Mouse (Mus musculus) gastrocnemius, postnatal 36 days (tissue): ENCODE measurements around the gene Mgat5b. TPM values are rescaled to one million over a fixed set of nuclear protein-coding genes. Genes with fewer than 3 reads are reported as not detected.

ENCODE experiments used
- DNase-seq, 2 experiments: peaks; one replicate each; pipeline ENCODE4 v3.0.0; 2022
- intact Hi-C: fragments of 180-260 bp; cut with DNase I; formaldehyde crosslinking; loops from one replicate; pipeline ENCODE4 v1.15.1; 2025
- total RNA-seq, 2 experiments: library from RNA; stranded (reverse); gene quantifications; 2 replicates each; pipeline ENCODE4 v1.2.3; 2021

The Mgat5b gene
- total RNA-seq, 2 experiments from 2014 or later: not detected

DNA sequence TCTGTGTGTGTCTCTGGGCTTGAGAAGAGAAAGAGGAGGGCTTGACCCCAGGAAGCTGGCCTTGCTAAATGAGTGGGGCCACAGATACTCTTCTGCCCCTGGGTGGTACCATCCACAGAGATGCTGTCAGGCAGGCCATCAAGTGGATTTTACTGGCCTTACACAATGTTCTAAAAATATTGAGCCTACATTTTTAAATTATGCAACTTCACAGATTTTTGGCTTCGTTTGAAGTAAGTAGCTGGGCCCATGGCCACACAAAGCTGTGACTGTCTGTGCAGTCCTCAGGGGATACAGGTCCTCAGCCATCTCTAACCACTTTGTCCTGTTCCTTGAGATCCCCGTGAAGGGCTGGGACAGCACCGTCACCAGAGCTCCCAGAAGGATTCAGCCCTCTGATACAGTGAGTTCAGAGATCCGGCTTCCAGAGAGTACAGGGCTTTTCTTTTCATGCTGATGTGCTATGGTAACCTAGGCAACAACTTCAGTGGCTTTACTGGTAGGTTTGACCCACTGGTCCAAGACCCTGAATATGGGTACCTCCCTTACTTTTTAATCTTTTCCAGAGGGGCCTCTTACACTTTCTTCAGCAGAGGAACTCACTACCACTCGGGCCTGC is 4.3 kb upstream of the Mgat5b start:
- intact Hi-C loops: no loop called here
- no peak for DNase-seq

DNA sequence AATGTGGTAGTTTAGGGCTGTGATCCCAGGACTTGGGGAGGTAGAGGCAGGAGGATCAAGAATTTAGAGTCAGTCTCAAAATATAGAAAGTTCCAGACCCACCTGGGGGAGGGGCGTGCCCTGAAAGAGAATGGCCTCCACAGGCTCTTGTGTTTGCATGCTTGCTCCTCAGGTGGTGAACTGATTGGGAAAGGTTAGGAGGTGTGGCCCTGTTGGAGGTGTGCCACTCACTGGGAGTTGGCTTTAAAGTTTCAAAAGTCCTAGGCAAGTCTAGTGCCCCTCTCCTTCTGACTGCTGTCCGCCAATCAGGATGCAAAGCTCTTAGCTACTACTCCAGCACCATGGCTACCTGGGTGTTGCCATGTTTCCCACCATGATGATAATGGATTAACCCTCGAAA is 3.4 kb upstream of the Mgat5b start:
- DNase-seq: no peak
- intact Hi-C loops: no loop called here

DNA sequence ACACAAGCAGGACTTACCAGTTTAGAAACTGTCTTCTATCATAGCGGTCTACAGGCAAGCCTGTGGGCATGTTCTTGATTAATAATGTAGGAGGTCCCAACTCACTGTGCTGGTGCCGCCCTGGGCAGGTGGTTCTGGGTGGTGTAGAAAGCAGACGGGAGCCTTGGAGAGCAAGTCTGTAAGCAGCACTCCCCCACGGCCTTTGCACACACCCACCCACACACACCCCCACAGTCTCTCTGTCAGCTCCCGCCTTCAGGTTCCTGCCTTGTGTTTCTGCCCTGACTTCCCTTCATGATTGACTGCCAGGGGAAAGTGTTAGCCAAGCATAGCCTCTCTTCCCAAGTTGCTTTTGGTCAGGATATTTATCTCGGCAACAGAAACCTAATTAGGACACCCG is 1.3 kb upstream of the Mgat5b start:
- intact Hi-C loops: no loop called here
- no peak for DNase-seq

DNA sequence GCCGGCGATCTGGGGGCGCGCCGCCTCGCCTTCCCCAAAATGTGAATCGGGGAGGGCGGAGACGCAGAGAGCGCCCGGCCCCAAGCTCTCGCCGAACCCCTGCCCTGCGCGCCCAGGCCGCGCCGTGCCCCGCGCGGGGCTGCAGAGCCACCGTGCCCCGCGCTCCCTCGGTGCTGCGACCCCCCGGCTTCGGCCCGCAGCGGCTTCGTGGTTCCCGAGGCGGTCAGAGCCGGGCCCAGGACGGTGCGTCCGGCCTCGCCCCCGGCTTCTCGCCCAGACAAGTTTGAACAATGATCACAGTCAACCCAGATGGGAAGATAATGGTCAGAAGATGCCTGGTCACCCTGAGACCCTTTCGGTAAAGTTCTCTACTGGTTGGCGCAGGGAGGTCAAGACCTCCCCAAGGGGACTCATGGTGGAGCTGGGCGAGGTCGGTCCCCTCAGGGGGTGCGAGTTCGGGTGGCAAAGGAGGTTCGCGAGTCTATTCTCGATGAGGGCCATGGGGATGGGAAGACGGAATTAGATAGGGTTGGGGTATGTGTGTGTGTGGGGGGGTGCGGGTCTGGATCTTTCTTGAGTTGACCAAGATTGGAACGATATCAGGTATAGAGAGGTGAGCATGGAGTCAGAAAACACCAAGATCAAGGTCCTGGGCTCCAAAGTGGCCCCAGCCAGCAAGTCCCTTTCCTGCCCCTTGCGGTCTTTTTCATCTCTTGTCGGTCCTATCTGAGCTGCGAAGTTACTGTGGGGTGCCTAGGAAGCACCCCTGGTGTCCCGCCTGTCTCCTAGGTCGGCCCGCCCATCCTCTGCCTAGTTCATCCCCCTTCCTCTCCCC is 740 bp downstream of the Mgat5b start:
- DNase-seq: no peak
- intact Hi-C loops: loop anchor here (2.0 kb wide), 2 partner anchors 99 to 137 kb away; no protein-coding TSS in a partner anchor

DNA sequence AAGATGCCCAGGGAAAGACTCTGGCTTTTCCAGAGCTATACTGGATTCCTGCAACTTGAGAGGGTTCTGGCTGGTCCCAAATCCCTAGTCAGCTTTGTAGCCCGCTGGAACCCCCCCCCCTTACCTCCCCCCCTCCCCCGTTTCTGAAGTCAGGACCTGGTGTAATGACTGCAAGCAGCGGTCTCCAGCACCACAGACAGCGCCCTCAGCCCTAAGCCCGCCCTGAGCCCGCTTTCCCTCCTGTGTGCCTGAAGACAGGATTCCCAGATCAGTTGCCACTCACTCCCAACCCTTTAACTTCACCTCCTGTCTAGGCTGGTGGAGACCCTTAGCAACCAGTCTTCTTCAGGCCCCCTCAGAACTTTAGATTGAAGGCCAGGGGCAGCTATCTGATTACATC is 2.1 kb downstream of the Mgat5b start:
- intact Hi-C loops: no loop called here
- no peak for DNase-seq

DNA sequence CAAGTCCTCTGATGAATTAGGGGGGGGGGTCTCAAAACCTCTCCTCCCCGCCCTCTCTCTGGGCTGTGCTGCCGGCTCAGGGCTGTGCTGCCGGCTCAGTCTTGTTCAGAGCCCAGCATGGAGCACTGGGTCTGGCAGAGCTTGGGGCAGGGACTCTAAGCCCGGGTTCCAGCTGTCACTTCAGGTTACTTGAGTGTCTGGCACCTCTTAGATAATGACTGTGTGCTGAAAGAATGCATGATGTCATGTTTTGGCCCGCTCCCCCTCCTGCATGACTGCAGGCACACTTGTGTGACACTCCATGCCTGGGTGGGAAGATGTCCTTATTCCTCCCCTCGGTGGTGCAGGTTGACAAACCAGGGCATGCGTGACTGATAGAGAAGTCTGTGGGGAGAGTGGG is 3.4 kb downstream of the Mgat5b start:
- DNase-seq: no peak
- intact Hi-C loops: no loop called here

DNA sequence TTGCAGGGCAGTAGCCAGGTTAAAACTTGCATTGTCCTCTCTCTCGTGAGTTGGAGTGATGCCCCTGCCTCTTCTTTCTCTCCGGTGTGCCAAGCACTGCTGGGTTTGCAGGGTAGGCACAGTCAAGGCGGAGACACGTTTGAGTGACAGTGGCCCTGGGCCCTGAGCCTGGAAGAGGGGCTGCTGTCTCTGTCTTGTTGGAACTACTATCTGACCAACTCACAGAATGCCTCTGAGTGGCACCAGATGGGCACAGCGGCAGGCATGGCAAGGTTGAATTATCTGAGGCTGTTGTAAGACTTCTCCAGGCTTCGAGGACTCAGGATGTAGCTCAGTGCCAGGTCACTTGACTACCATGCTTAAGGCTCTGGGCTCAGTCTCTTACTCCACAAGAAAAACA is 9.4 kb downstream of the Mgat5b start:
- intact Hi-C loops: no loop called here
- no peak for DNase-seq

DNA sequence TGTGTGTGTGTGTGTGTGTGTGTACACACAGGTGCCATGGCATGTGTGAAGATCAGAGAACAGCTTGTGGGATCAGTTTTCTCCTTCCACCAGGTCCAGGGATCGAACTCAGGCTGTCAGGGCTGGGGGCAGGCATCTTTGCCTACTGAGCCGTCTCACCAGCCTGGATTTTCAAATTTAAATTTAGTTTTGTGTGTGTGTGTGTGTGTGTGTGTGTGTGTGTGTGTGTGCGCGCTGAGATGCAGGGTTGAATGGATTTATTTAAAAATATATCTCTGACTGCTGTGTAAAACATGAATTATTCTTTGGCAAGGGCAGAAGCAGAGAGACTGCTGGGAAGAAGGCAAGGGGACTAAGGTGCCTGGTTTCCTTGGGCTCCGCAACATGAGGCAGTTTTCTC is 16.2 kb downstream of the Mgat5b start:
- intact Hi-C loops: no loop called here
- DNase-seq: no peak

DNA sequence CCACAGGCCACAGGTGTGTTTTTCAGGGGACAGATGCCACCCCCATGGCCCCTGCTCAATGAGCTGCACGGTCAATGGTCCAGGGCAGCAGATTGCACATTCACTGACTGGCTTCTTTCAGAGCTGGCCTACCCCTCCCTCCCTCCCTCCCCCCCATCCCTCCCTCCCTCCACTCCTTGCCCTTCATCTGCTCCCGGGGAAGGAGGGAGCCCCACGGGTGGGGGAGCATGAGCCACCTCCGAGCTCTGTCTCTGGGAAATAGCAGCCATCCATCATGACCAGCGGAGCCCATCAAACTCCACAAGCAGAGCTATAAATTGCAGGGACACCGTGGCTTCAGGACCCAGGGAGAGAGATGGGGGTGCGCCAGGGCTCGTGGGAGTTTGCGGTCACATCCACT is 16.7 kb downstream of the Mgat5b start:
- intact Hi-C loops: no loop called here
- no peak for DNase-seq

DNA sequence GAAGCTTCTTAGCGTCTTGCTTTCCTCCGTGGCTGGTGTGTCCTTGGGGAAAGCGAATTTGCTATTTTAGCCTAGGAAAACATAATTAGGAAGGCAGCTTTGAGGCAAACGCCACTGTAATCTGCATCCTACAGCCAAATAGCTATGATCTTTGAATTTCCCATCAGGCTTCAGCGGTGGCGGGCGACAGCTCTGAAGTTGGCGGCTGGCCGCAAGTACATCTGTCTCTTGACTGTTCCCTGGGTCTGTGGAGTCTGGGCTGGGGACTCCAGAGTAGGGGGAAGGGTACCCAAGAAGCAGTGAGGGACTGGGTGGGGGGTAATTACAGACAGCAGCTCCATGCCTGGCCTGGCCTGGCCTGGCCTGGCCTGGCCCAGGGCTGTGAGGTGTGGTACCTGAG is 17.3 kb downstream of the Mgat5b start:
- intact Hi-C loops: no loop called here
- DNase-seq: no peak

DNA sequence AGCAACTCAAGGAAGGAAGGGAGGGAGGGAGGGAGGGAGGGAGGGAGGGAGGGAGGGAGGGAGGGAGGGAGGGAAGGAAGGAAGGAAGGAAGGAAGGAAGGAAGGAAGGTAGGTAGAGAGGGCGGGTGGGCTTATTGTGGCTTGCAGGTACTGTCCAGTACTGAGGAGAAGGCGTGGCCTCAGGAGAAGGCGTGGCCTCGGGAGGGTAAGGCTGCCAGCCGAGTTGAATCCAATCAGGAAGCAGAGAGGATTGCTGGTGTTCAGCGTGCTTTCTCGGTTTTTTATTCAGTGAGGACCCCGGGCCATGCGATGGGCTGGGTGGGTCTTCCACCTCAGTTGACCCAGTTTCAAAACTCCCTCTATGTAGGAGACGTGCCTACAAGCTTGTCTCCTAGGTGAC is 18.5 kb downstream of the Mgat5b start:
- intact Hi-C loops: no loop called here
- no peak for DNase-seq

DNA sequence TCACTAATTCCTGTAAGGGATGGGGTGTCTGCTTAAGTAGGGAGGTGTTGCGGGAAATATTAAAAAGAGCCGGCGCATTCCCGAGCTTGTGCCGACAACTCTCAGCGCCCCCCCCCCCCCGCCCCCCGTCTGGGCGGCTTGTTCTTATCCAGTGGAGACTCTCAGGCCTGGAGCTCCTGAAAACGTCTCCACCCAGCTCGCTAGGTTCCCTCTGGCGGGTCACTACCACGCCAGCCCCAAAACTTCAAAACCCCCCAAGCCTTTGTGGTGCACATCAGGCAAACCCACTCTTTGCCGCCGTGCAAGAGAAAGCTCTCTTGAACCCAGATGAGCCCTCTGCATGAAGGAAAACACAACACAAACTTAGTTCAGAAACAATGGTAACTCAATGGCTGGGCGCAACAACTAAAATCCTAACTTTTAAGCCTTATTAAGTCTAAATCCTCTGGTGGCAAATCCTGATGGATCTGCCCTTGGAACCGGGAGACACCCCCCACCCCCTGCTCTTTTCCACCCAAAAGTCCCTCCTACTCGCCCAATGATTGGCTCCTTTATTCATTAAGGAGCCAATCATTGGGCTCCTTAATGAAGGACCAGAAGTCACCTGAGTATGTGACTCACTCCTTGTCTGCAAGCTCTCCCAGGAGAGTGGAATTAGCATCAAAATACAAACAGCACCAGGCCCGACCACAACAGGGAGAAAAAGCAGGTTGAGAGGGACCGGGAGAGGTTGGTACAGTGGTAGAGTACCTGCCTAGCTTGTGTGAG is 21.6 kb downstream of the Mgat5b start:
- intact Hi-C loops: no loop called here
- no peak for DNase-seq

DNA sequence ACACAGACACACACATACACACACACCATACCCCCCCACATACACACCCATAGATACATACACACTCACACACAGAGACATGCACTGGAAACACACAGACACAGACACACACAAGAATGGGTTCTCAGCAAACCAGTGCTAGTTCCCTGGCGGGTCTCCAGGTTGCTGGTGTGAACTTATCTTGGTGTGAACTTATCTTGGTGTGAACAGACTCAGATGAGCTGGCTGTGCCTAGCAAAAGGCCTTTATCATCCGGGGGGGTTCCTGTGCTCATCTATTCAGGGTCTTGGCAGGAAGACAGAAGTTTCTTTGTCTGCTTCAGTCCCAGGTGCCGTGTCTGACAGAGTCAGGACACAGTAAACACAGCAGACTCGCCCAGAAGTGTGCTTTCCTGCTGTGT is 25.7 kb downstream of the Mgat5b start:
- no peak for DNase-seq
- intact Hi-C loops: no loop called here

DNA sequence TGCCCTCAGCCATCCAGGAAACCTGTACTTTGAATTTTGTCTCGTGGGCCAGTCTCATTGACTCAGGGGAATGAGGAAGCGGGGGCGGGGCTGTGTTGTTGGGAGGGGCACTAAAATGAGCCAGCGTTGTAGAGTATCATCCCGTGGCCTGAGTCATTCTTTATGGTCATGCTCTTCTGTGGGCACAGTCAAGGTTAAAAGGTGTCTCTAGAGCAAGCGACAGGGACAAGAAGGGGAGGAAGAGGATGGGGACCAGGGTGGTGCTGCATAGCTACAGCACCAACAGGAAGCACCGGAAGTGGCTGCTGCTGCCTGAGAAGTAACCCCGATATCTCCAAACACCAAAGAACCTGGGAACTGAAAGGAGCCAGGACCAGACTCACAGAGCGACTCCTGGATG is 31.2 kb downstream of the Mgat5b start:
- DNase-seq: no peak
- intact Hi-C loops: no loop called here

DNA sequence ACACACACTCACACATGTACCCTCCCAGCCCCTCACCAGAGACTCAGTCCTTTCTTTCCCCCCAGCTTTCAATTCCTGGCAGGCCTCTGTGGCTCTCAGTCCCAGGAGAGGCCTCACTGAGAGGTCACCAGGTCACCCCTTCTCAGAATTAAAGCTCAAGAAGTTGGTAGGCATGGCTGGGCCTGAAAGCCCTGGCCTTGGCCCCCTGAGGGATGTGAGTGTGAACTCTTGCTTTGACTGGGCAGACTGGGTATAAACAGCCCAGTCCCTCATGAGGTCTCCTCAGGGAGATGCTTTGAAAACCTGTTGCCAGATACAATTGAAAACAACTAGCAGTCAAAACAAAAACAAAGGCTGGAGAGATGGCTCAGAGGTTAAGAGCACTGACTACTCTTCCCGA is 32.8 kb downstream of the Mgat5b start:
- intact Hi-C loops: no loop called here
- DNase-seq: no peak

DNA sequence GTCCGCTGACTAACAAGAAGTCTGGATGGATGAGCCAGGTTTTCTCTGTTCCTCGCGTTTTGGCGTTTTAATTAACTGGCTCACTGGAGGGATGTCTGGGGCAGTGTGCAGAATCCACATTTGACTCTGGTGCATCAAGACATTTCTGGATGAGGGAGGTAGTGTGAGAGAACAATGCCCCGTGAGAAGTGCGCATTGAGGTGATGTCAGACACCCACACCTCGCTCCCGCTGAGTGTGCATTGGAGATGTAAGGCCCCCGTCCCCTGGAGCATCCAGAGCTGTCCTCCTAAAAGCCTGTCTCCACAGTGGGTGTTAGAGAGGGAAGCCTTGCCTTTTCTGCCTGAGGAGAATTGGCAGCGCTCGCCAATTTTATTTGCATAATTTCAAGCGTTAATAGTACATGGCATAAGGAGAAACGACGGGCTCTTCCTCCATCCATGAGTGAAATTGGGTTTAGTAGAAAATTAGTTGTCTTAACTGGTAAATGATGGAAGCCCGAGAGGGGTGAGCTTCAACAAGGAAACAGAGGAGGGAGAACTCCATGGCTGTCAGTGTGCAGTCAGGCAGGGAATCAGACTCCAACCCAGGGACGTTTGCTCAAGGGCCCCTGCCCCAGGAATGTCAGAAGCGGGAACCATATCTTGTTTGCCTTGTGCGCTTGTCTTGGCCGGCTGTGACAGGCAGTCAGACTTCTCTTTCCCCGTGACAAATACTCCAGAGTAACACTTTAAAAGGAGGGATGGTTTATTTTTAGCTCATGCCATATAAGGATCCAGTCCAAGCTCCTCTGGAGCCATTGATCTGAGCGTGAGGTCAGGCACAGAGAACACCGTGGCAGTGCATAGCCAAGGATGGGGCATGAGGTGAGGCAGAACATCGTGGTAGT is 35.8 kb downstream of the Mgat5b start:
- no peak for DNase-seq
- intact Hi-C loops: no loop called here

DNA sequence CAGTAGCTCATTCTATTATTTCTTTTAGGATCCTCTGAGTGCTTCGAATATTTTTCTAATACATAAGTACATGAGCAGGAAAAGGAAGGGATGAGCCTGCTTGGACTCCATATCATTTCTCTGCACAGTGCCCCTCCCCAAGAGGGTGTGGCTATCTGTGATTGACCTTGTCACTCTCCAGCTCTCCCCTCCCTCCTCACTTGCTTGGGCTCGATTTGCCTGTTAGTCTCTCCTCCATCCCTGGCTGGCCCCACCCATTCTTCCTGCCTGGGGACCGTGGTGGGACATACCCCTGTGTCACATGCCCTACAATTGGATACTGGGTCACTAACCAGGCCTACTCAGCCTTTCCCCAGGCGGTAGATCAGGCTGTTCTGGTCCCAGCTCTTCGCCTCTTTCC is 39.9 kb downstream of the Mgat5b start:
- no peak for DNase-seq
- intact Hi-C loops: no loop called here

DNA sequence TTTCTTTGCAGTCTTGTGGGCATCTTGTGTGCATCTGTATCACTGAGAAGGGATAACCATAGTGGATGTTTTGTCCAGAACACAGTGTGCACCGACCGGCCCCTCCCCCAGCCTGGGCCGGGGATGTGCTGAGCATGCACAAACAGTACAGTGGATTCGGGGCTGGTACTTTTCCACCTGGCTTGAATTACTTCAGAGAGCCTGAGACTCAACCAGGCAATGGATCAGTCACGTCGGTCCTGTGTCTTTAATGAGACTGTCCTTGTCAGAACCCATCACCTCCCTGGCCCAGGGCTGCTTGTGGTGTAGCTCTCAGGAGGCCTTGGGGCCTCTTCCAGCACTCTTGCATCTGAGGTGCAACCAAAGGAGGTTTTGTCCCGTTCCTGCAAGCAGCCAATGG is 46.4 kb downstream of the Mgat5b start:
- intact Hi-C loops: no loop called here

DNA sequence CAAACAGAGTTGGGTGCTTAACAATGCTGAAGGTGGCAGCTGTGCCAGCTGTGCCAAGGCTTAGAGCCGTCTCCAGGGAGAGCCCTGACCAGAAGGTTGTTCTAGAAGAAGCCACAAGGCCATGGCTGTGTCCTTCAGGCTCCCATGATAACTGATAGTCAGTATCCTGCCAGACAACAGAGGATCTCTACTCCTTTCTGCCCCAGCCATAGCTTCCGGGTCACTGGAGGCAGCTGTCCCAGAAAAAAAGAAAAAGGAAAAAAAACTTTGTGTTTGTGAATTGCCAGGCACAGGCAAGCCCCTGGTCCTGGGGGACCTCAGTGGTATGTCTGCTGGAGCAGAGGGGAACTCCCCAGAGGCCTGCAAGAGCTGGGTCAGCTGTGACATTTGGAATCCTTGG is 47.3 kb downstream of the Mgat5b start:
- no peak for DNase-seq
- intact Hi-C loops: no loop called here

More for the DNA sequence above, 46.4 kb downstream of the Mgat5b start:
- DNase-seq: no peak

DNA sequence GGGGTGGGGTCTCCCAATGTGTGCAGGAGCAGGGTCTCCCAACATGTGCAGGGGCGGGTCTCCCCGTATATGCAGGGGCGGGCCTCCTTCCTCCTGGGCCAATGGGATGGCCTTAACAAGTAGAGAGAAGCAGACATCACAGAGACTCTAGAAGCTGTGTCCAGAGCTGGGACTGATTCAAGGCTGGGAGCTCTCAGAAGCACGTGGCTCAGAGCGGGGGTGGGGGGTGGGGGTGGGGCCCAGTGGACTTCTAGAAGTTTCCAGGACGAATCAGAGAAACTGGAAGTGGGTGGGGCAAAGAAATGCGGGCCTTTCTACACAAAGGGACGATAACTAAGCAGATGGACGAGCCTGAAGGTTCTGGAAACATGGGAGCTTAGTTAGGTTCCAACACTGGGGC is 49.9 kb downstream of the Mgat5b start:
- no peak for DNase-seq
- intact Hi-C loops: no loop called here

DNA sequence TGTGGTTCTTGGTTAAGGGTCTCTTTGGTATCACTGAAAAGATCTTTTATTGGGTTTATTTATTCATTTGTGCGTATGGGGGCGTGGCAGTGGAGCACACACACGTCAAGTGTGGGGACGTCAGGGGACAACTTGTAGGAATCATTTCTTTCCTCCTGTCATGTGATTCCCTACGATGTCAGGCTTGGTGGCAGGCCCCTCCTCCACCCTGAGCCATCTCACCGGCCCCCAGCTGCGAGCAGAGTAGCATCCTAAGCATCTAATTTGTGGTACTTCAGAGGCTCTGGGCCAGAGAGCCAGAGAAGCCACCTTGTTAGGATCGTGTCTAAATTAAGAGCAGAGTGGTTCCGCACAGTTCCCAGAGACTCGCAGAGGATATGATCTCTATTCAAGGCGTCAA is 50.8 kb downstream of the Mgat5b start:
- DNase-seq: no peak
- intact Hi-C loops: no loop called here
